Mouse (Mus musculus) MEL (cell line): Measurements from ENCODE around the gene Lrrc20. TPM values are rescaled to one million over a fixed set of nuclear protein-coding genes. Genes with fewer than 3 reads are reported as not detected.

Source experiments
- DNase-seq: peaks from one replicate; pipeline ENCODE4 v3.0.0; 2011; ENCODE audit warnings: low read depth, low spot score
- H3K27ac ChIP-seq: 2 replicates; pipeline ENCODE4 v1.5.1; 2012; ENCODE audit warnings: low read depth, mild to moderate bottlenecking, control low read depth, low read length, moderate library complexity; ENCODE audit not compliant: control insufficient read depth
- H3K27me3 ChIP-seq, 2 experiments: fragments of 150-350 bp in 1 of 2; sonication (generic) in 1 of 2; 2 replicates each; pipeline ENCODE4 v1.6.1; 2012; ENCODE audit warnings: low read length in 2 of 2, mild to moderate bottlenecking in 2 of 2, improper control_type of control experiment in 1 of 2, moderate library complexity in 1 of 2; ENCODE audit not compliant: insufficient read depth in 2 of 2, control insufficient read depth in 1 of 2
- H3K36me3 ChIP-seq, 2 experiments: 2 replicates each; pipeline ENCODE4 v1.6.1; 2012 to 2014; ENCODE audit warnings: low read length in 2 of 2, improper control_type of control experiment in 1 of 2, inconsistent platforms in 1 of 2, mild to moderate bottlenecking in 1 of 2; ENCODE audit not compliant: insufficient read depth in 2 of 2, control insufficient read depth in 1 of 2
- H3K4me1 ChIP-seq, 2 experiments: fragments of 150-350 bp in 1 of 2; sonication (generic) in 1 of 2; 2 replicates each; pipeline ENCODE4 v1.6.1; 2012; ENCODE audit warnings: low read length in 2 of 2, improper control_type of control experiment in 1 of 2, mild to moderate bottlenecking in 1 of 2; ENCODE audit not compliant: insufficient read depth in 2 of 2, control insufficient read depth in 1 of 2
- H3K4me3 ChIP-seq, 2 experiments: fragments of 150-350 bp in 1 of 2; sonication (generic) in 1 of 2; 2 replicates each; pipeline ENCODE4 v1.5.1; 2012; ENCODE audit warnings: low read depth in 2 of 2, low read length in 2 of 2, mild to moderate bottlenecking in 2 of 2, moderate library complexity in 2 of 2, control low read depth in 1 of 2, improper control_type of control experiment in 1 of 2; ENCODE audit not compliant: control insufficient read depth in 1 of 2, insufficient read depth in 1 of 2
- H3K79me2 ChIP-seq: 2 replicates; pipeline ENCODE4 v1.6.1; 2012; ENCODE audit warnings: mild to moderate bottlenecking, low read length, moderate library complexity; ENCODE audit not compliant: control insufficient read depth, poor library complexity, insufficient read depth
- H3K9ac ChIP-seq: 2 replicates; pipeline ENCODE4 v1.6.1; 2012; ENCODE audit warnings: low read depth, mild to moderate bottlenecking, control low read depth, low read length, moderate library complexity; ENCODE audit not compliant: control insufficient read depth, poor library complexity, severe bottlenecking
- H3K9me3 ChIP-seq: fragments of 150-350 bp; sonication (generic); replicated peaks from 2 replicates; pipeline ENCODE4 v1.6.1; 2012; ENCODE audit warnings: mild to moderate bottlenecking, low read length, improper control_type of control experiment, moderate library complexity; ENCODE audit not compliant: insufficient read depth
- BHLHE40 ChIP-seq: IDR thresholded peaks from 2 replicates; pipeline ENCODE4 v1.6.1; 2012; ENCODE audit warnings: low read depth, mild to moderate bottlenecking, inconsistent platforms, low read length, improper control_type of control experiment, borderline replicate concordance
- MEF2A ChIP-seq: IDR thresholded peaks from 2 replicates; pipeline ENCODE4 v1.6.1; 2014; ENCODE audit warnings: low read depth, mild to moderate bottlenecking, inconsistent platforms, low read length, improper control_type of control experiment; ENCODE audit not compliant: poor library complexity, insufficient replicate concordance, severe bottlenecking; ENCODE audit errors: extremely low read depth
- MXI1 ChIP-seq: IDR thresholded peaks from 2 replicates; pipeline ENCODE4 v1.6.1; 2011; ENCODE audit warnings: mild to moderate bottlenecking, low read depth, low read length, improper control_type of control experiment
- MYB ChIP-seq: IDR thresholded peaks from 2 replicates; pipeline ENCODE4 v1.6.1; 2011; ENCODE audit warnings: mild to moderate bottlenecking, low read depth, low read length, improper control_type of control experiment
- MYC ChIP-seq: IDR thresholded peaks from 2 replicates; pipeline ENCODE4 v1.6.1; 2011; ENCODE audit warnings: low read depth, mild to moderate bottlenecking, low read length, improper control_type of control experiment, moderate library complexity
- NELFE ChIP-seq: IDR thresholded peaks from 2 replicates; pipeline ENCODE4 v1.6.1; 2011; ENCODE audit warnings: low read depth, low read length, improper control_type of control experiment
- NRF1 ChIP-seq: IDR thresholded peaks from 2 replicates; pipeline ENCODE4 v1.6.1; 2014; ENCODE audit warnings: low read depth, mild to moderate bottlenecking, inconsistent platforms, low read length, improper control_type of control experiment, moderate library complexity; ENCODE audit not compliant: poor library complexity, insufficient read depth, severe bottlenecking
- POLR2A ChIP-seq, 2 experiments: IDR thresholded peaks; 2 replicates each; pipeline ENCODE4 v1.6.1; 2011 to 2012; ENCODE audit warnings: low read length in 2 of 2, mild to moderate bottlenecking in 2 of 2, control low read depth in 1 of 2, improper control_type of control experiment in 1 of 2, low read depth in 1 of 2, moderate library complexity in 1 of 2; ENCODE audit not compliant: control insufficient read depth in 1 of 2, insufficient read depth in 1 of 2, poor library complexity in 1 of 2
- POLR2AphosphoS2 ChIP-seq: IDR thresholded peaks from 2 replicates; pipeline ENCODE4 v1.6.1; 2011; ENCODE audit warnings: low read length, improper control_type of control experiment
- RCOR1 ChIP-seq: IDR thresholded peaks from 2 replicates; pipeline ENCODE4 v1.6.1; 2012; ENCODE audit warnings: low read depth, mild to moderate bottlenecking, inconsistent platforms, low read length, improper control_type of control experiment
- SIN3A ChIP-seq: IDR thresholded peaks from 2 replicates; pipeline ENCODE4 v1.6.1; 2012; ENCODE audit warnings: low read length, improper control_type of control experiment, inconsistent platforms
- SMC3 ChIP-seq: IDR thresholded peaks from 2 replicates; pipeline ENCODE4 v1.6.1; 2011; ENCODE audit warnings: low read depth, low read length, improper control_type of control experiment
- TAL1 ChIP-seq: IDR thresholded peaks from 2 replicates; pipeline ENCODE4 v1.6.1; 2012; ENCODE audit warnings: mild to moderate bottlenecking, inconsistent platforms, low read length, moderate library complexity, mixed read lengths
- TCF12 ChIP-seq: IDR thresholded peaks from 2 replicates; pipeline ENCODE4 v1.6.1; 2014; ENCODE audit warnings: low read depth, mild to moderate bottlenecking, inconsistent platforms, low read length, improper control_type of control experiment, moderate library complexity
- UBTF ChIP-seq: IDR thresholded peaks from 2 replicates; pipeline ENCODE4 v1.6.1; 2012; ENCODE audit warnings: low read depth, mild to moderate bottlenecking, inconsistent platforms, low read length, improper control_type of control experiment, moderate library complexity, borderline replicate concordance; ENCODE audit not compliant: insufficient read depth
- USF1 ChIP-seq: IDR thresholded peaks from 2 replicates; pipeline ENCODE4 v1.6.1; 2014; ENCODE audit warnings: low read depth, mild to moderate bottlenecking, inconsistent platforms, low read length, improper control_type of control experiment, moderate library complexity
- ZNF384 ChIP-seq: IDR thresholded peaks from 2 replicates; pipeline ENCODE4 v1.6.1; 2012; ENCODE audit warnings: low read depth, mild to moderate bottlenecking, inconsistent platforms, low read length, improper control_type of control experiment
- polyA plus RNA-seq, 2 experiments: library from polyadenylated mRNA; stranded (reverse) in 1 of 2; unstranded in 1 of 2; fragments of >175 nt in 1 of 2; fragments of >200 nt in 1 of 2; gene quantifications; 2 replicates each; pipeline versions ENCODE4 v1.2.1 to v1.2.4; 2012; ENCODE audit warnings: low replicate concordance in 2 of 2, low read depth in 1 of 2; ENCODE audit not compliant: insufficient read length in 2 of 2, insufficient read depth in 1 of 2, missing spikeins in 1 of 2
- total RNA-seq: library from RNA; depleted of rRNA; stranded (reverse); fragments of 300-350 nt; gene quantifications from 2 replicates; pipeline ENCODE4 v1.2.3, GENCODE M21; 2012

Lrrc20 gene
- total and polyA plus RNA-seq, 3 experiments: 7.6 to 14.7 TPM; not detected in 1

- no peak overlapping the region for H3K4me3 ChIP-seq
- H3K79me2 ChIP-seq: no peaks in the 10 kb centered on the region
- H3K27me3 ChIP-seq: no peaks in the 10 kb centered on the region
- H3K36me3 ChIP-seq: peaks cover 0 to 2% of the 10 kb centered on the region in 2 experiments; a peak in 1 of 4 replicates
- TF ChIP-seq MYC: no peak
- no peak for TF ChIP-seq SMC3
- no peak for TF ChIP-seq SIN3A
- no peak for TF ChIP-seq RCOR1
- no peak for TF ChIP-seq MXI1
- no peak for TF ChIP-seq TCF12
- no peak for TF ChIP-seq TAL1
- no peak for TF ChIP-seq MEF2A
- TF ChIP-seq UBTF: no peak
- no peak for TF ChIP-seq POLR2AphosphoS2
- TF ChIP-seq MYB: no peak
- no peak for TF ChIP-seq POLR2A (IDR thresholded peaks at IDR 0.05; ENCODE audit: control insufficient read depth in 1 of 2, insufficient read depth in 1 of 2, low read depth in 1 of 2, low read length in 2 of 2, poor library complexity in 1 of 2)
- no peak overlapping the region for H3K27ac ChIP-seq
- H3K9me3 ChIP-seq: no peaks in the 10 kb centered on the region
- H3K4me1 ChIP-seq: no peaks in the 10 kb centered on the region
- H3K9ac ChIP-seq: no peak overlapping the region
- DNase-seq: no peak
These were observed 49.3 kb upstream of the Lrrc20 start for GRCm38 (mm10) chr10:61426251-61426757.

GRCm38 (mm10) chr10:61427951-61428350 is 47.6 kb upstream of the Lrrc20 start:
- Histone ChIP-seq H3K4me1 (no peaks in the 10 kb centered on the region), H3K27ac (no peak overlapping the region)
- TF ChIP-seq USF1 (no peak), ZNF384 (peak; percentile 51), NELFE (no peak), BHLHE40 (no peak), SIN3A (no peak), NRF1 (no peak)
- TF ChIP-seq, all 39 proteins: peak for 1
- H3K36me3 ChIP-seq: peaks cover 0 to 4% of the 10 kb centered on the region in 2 experiments; a peak in 1 of 4 replicates
- no peak overlapping the region for H3K9ac ChIP-seq
- peak; percentile 37 for DNase-seq
- no peaks in the 10 kb centered on the region for H3K79me2 ChIP-seq
- no peaks in the 10 kb centered on the region for H3K27me3 ChIP-seq
- H3K9me3 ChIP-seq: no peaks in the 10 kb centered on the region
- no peak overlapping the region for H3K4me3 ChIP-seq
